In the genomic region with DNA sequence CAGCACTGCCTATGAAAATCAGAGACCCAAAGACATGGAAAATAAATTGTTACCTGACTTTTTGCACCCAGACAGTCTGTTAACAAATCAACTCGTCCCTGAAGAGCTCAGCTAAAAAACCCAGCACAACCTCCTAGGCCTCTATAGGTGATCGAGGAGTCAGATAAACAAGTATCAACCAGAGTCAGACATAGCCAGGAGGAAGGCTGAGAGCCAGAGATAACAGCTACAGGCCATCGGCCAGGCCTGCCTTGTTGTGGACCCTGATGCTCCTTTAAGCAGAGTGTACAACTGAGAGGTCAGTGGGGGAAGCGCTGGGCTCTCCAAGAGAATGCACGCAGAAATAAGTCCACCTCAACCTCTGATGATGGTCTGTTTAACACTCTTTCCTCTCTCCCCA, we compare ENCODE assay signal across 13 mouse cellular contexts. TPM values are rescaled to one million over a fixed set of nuclear protein-coding genes. Genes with fewer than 3 reads are reported as not detected.
DNase-seq lines count a peak whose midpoint lies in the region; ATAC-seq lines count a peak whose summit lies in the region.
"Had no signal": no experiment of that assay in that cellular context is flagged by ENCODE, and none has a peak within 500 bp of the region (broad histone marks: within the 10 kb centered on the region; RNA-seq: fewer than 3 reads in every experiment).

No protein-coding gene starts in this region.

- no peak for DNase-seq in heart, postnatal 14 days
- peak; percentile 76 for DNase-seq in c-Kit-positive CD71-positive TER-119-negative erythroid progenitor cells, embryonic 14.5 days (ENCODE audit: low read depth)
- peak; percentile 59 to 73 for DNase-seq in spleen, postnatal 36 days (ENCODE audit: low spot score in 2 of 2)
- no peak for DNase-seq in frontal cortex, postnatal 25 days (ENCODE audit: low spot score in 2 of 2)
- DNase-seq in gastrocnemius, adult 8-10 months (ENCODE audit: low spot score in 2 of 2) = no peak
- no peak for DNase-seq in layer of hippocampus, postnatal 36 days
- DNase-seq: gastrocnemius, postnatal 10 days; kidney, adult 9 months; layer of hippocampus, adult 9-11 months had no signal

- H3K4me2 ChIP-seq in heart, embryonic 13.5 days = peak overlapping the region; percentile 69
- peak overlapping the region; percentile 73 for H3K4me2 ChIP-seq in liver, embryonic 12.5 days
- H3K4me2 ChIP-seq: limb, embryonic 13.5 days had no signal

- H3K36me3 ChIP-seq in heart, embryonic 13.5 days = peaks cover 34% of the 10 kb centered on the region
- H3K36me3 ChIP-seq in liver, embryonic 12.5 days = peaks cover 71% of the 10 kb centered on the region

- peak overlapping the region; percentile 20; the same call in 1 of the 2 replicates for H3K4me3 ChIP-seq in heart, embryonic 13.5 days
- H3K4me3 ChIP-seq in liver, embryonic 12.5 days = peak overlapping the region; percentile 60
- H3K4me3 ChIP-seq: limb, embryonic 13.5 days; midbrain, embryonic 10.5 days had no signal

- WGBS in heart, embryonic 13.5 days = 32% methylated on average over 5 of the region's 5 CpGs
- 19% methylated on average over 5 of the region's 5 CpGs for WGBS in liver, embryonic 12.5 days (ENCODE audit: insufficient replicate concordance)

- no peaks in the 10 kb centered on the region for H3K27me3 ChIP-seq in heart, embryonic 13.5 days (replicated peaks)
- H3K27me3 ChIP-seq in liver, embryonic 12.5 days (replicated peaks) = no peaks in the 10 kb centered on the region
- H3K27me3 ChIP-seq: limb, embryonic 13.5 days had no signal

- H3K9me3 ChIP-seq in heart, embryonic 13.5 days = peaks cover 9% of the 10 kb centered on the region; the same call in 1 of the 2 replicates
- peaks cover 9% of the 10 kb centered on the region for H3K9me3 ChIP-seq in liver, embryonic 12.5 days (replicated peaks)
- H3K9me3 ChIP-seq: limb, embryonic 13.5 days had no signal

- intact Hi-C loops in heart, postnatal 14 days (cut with DNase I) = no loop called here

- ATAC-seq in heart, embryonic 13.5 days (ENCODE audit: extremely low read depth, insufficient number of reproducible peaks, low FRiP score, low TSS enrichment) = peak; percentile 51; the same call in 1 of the 2 replicates
- peak; percentile 92 for ATAC-seq in liver, embryonic 12.5 days

- peaks cover 10% of the 10 kb centered on the region for H3K4me1 ChIP-seq in heart, embryonic 13.5 days
- H3K4me1 ChIP-seq in liver, embryonic 12.5 days = peaks cover 73% of the 10 kb centered on the region

- peak overlapping the region; percentile 31 for H3K27ac ChIP-seq in heart, embryonic 13.5 days (replicated peaks)
- H3K27ac ChIP-seq in liver, embryonic 12.5 days = peak overlapping the region; percentile 96
- H3K27ac ChIP-seq: limb, embryonic 13.5 days; midbrain, embryonic 10.5 days had no signal

- no peak overlapping the region for H3K9ac ChIP-seq in heart, embryonic 13.5 days
- H3K9ac ChIP-seq in liver, embryonic 12.5 days = peak overlapping the region; percentile 75
- H3K9ac ChIP-seq: limb, embryonic 13.5 days had no signal

RNA-seq across cellular contexts. Expression of a gene that starts 5.2 kb away (rescaled TPM):
- 77.3 and 83.7 TPM in 2 replicates for polyA plus RNA-seq in heart, embryonic 13.5 days (2015; fragmentation: Nextera tagmentation; extraction: Ambion mirVana)
- total RNA-seq in heart, postnatal 14 days (2021) = 100 to 1,000 TPM; 160 to 167 TPM
- polyA plus RNA-seq in liver, embryonic 12.5 days (2016; fragmentation: Nextera tagmentation; extraction: Ambion mirVana) = 196 and 205 TPM in 2 replicates
- 100 to 1,000 TPM in 1 of 4 experiments, 10 to 100 TPM in 3; 90.1 to 113 (median 96.7) TPM for total RNA-seq in gastrocnemius, adult 8-10 months (2022)
- total RNA-seq in layer of hippocampus, postnatal 36 days (2021) = 10 to 100 TPM; 83.7 to 88.1 TPM

RNA-seq across cellular contexts. Expression of a gene that starts 26.6 kb away (rescaled TPM):
- polyA plus RNA-seq in heart, embryonic 13.5 days (2015; fragmentation: Nextera tagmentation; extraction: Ambion mirVana) = 190 and 194 TPM in 2 replicates
- 100 to 1,000 TPM; 101 to 111 TPM for total RNA-seq in heart, postnatal 14 days (2021)
- 222 and 242 TPM in 2 replicates for polyA plus RNA-seq in liver, embryonic 12.5 days (2016; fragmentation: Nextera tagmentation; extraction: Ambion mirVana)
- total RNA-seq in gastrocnemius, adult 8-10 months (2022) = 10 to 100 TPM; 37.6 to 69.2 (median 57.2) TPM
- 100 to 1,000 TPM; 157 to 166 TPM for total RNA-seq in layer of hippocampus, postnatal 36 days (2021)

RNA-seq across cellular contexts. Expression of a gene that starts 47.1 kb away (rescaled TPM):
- 318 and 325 TPM in 2 replicates for polyA plus RNA-seq in heart, embryonic 13.5 days (2015; fragmentation: Nextera tagmentation; extraction: Ambion mirVana)
- 100 to 1,000 TPM; 271 to 275 TPM for total RNA-seq in heart, postnatal 14 days (2021)
- polyA plus RNA-seq in liver, embryonic 12.5 days (2016; fragmentation: Nextera tagmentation; extraction: Ambion mirVana) = 147 and 169 TPM in 2 replicates
- 100 to 1,000 TPM; 131 to 136 (median 133) TPM for total RNA-seq in gastrocnemius, adult 8-10 months (2022)
- 100 to 1,000 TPM; 280 to 301 TPM for total RNA-seq in layer of hippocampus, postnatal 36 days (2021)

Comparison
In these comparisons a context has a peak if more than half of its experiments do, and no peak if none do; other contexts are left out.
1. DNase-seq: peak in c-Kit-positive CD71-positive TER-119-negative erythroid progenitor cells, embryonic 14.5 days (single experiment) and spleen, postnatal 36 days (2 of 2); none in heart, postnatal 14 days (0 of 2), frontal cortex, postnatal 25 days (0 of 2), gastrocnemius, adult 8-10 months (0 of 2) and layer of hippocampus, postnatal 36 days (0 of 2).